Mouse (Mus musculus) forelimb bud, embryonic 11.5 days (tissue): ENCODE data around the gene Hmgxb4.
"Not testable (repeated sequence)": the region's sequence is repeated elsewhere in the genome, so short reads cannot be mapped to it uniquely, and the experiment has no call there.

Experiments
- DNase-seq: peaks from one replicate; pipeline ENCODE4 v3.0.0-alpha.2; 2012; ENCODE audit warnings: low read depth, low spot score

Hmgxb4 gene

DNA sequence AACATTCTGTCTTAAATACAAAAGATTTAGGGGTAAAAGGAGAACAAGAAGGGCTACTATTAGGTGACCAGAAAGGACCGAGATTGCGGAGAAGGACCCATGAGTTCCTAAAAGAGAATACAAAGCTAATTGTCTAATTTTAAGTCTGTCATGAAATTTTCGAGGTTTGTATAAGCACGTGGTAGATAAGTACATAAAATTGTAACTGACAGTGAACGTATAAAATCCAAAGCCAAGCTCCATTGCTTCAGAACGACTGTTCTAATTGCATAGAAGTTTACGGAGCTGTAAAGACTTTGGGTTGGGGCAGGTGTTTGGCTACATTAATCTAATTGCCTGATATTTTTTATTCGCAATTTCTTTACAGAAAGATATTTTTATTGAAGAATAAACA, at the start of gene Hmgxb4:
Gene Hmgxb4 (plus strand): TSS at position 276 of the 394 bp plus-strand sequence.
- no peak for DNase-seq

DNA sequence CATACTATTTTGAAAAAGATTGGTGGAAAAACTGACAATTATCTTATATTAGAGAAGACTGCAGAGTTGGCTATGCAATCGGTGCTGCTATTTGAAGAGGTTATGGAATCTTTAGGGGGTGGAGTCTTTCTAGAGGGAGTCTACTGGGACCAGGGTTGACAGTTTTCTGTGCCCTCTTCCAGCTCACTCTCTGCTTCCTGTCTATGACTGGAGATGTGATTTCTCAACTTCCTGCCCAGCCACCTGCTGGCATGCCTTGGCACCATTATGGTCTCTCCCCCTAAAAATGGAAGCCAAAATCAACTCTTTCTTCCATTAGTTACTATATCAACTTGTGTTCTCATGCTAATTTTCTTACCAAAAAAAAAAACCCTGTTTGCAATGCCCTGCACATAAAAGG, 43.7 kb upstream of the Hmgxb4 start:
- DNase-seq = no peak

DNA sequence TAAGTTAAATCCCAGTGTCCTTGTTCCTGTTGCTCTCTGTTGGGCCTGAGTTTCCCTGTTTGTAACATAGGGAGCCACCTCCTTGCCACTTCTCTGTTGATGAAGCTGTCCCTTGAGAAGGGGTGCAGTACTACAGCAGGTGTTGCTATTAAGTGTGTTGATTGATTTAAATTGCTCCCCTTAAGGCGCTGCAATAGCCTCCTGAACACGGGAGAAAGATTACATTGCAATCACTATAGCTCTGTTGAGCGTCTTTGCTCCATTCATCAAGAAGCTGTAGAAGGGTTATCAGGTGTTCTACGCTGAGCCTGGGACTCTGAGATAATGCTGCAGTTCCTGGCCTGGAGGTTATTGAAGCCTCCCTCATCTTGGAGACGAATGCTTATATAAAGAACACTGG, 29.2 kb upstream of the Hmgxb4 start:
- DNase-seq = no peak

DNA sequence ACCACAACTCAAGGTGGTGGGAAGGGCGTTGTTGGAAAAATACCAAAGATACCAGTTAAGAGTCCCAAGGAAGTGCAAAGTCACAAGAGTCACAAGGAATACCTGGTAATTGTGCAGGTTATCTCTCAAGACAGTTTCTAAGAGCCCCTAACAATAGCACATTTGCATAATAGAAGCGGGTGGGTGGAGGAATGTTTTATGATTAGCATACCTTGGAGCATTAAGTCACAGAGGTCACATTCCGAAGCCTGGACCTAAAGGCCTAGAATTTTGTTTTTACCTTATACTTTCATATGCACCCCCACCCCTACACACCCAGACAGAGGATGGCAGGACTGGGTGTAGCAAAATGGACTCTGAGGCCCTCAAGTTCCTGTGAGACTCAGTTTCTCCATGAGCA, 22.9 kb upstream of the Hmgxb4 start:
- not testable (repeated sequence) for DNase-seq

DNA sequence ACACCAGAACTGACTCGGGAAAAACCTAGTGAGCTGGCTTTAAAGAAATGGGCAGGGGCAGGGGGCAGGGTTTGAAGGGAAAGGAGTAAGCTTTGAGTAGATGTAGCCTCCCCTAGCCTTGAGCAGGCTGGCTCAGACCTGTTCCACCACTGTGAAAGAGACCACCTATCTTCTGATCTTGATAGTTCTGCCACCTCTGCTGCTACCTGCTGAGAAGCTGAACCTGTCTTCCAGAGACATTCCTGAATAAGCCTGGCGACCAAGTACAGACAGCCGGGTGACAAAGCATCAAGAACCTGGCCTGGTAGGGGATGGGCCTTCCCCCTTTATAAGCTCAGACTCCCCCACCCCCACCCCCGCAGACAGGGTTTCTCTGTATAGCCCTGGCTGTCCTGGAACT, 21.5 kb upstream of the Hmgxb4 start:
- DNase-seq = no peak

DNA sequence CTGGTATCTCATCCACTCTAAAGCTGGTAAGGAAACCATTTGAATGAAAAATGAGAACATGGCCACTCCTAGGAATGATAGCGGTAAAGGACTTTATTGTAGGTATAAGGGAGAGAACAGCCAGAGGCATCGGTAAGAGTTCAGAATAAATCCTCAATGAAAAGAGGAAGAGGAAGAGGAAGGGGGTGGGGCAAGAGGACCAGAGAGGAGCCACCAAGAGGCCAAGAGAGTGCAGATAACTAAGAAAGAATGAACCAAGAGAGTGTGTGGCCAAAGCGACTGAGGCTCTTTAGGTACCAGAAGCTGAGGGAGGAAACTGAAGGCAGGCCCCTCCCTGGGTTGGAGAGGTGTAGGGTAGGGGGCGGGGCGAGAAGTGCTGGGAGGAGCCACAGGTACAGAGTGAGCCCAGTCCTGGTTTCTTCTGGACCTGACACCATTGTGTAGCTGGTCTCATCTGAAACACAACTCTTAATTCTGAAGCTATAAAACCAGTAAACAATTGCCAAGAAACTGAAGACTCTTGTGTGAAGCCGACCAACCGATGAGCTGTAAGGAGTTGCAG, 20.8 kb upstream of the Hmgxb4 start:
- no peak for DNase-seq

DNA sequence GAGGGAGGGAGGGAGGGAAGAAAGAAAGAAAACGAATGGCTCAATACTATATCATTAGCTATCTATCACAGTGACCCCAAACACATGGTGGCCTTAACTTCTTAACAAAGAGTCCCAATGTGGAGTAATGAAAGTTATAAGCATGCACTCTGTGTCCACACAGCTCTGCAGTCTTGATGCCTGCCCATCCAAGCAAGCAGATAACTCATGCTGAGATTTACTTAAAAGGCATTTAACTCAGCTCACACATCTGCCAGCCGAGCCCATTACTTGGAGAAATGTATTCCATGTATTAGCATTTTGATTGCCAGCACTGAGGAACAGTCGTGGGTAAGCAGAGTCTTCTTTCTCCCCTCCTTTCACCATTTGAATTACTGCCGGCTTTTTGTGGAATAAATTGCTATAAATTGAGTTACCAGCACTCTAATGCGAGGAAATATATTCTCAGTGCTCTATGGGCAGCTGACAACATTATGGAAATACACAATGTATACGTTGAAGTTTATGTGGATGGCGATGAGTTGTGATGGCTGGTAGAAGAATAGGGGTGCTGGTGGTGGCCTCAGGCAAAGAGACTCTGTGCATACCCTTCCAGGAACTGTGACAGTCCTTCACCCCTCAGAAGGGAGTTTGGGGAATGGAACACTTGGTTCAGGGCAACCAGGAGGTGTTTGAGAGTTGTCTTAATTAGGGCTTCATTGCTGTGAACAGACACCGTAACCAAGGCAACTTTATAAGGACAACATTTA, 19.9 kb upstream of the Hmgxb4 start:
- DNase-seq = no peak

DNA sequence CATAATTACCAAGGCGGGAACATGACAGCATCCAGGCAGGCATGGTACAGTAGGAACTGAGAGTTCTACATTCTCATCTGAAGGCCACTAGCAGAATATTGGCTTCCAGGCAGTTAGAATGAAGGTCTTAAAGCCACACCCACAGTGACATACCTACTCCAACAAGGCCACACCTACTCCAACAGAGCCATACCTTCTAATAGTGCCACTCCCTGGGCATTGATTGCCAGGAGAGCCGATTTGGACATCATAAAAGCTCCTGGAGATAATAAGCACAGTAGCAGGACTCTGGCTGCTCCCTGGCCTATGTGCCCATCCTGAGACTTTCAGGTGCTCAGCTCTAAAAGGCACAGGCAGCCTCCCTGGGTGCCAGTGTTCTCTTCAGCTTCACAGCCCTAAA, 19.3 kb upstream of the Hmgxb4 start:
- no peak for DNase-seq

DNA sequence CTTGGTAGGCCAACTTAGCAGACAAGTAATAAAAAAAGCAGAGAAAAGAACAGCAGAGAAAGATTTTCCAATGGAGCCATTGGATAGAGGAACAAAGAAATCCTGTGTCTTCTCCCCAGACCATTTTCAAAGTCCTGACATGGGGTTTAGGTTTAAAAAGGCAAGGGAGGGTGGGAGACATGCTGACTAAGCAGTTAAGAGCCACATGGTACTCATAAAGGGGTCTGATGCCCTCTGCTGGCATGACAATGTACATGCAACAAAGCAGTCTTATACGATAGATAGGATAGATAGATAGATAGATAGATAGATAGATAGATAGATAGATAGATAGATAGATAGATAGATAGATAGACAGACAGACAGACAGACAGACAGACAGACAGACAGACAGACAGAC, 15.7 kb upstream of the Hmgxb4 start:
- peak; percentile 28 for DNase-seq

DNA sequence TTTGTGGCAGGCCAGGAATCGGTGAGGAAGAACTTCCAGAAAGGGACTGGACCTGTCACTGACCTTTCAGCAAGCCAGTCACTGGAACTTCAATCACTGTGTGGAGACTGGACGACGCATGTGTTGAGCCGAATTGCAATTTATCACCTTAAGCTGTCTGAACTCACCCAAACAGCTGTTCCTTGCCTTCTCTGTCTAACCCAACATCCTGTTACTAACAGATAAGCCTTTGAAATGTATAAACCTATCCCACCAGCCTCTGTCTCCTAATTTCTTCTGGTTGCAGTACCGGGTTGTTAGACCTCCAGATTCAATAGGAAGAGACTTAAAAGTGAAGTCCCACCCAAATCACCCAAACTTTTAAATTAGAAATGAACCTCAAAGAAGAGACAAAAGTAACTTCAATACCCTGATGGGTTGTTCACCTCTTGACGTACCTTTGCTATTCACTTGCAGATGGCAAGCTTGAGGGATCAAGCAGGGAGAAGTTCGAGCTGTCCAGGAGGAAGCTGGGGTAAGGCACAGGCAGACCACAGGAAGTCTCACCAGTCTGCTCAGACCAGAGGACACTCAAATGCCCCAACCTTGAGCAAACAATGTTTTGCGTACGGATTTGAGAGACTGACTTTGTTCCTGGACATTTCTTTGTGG, 13.0 kb upstream of the Hmgxb4 start:
- DNase-seq = no peak

DNA sequence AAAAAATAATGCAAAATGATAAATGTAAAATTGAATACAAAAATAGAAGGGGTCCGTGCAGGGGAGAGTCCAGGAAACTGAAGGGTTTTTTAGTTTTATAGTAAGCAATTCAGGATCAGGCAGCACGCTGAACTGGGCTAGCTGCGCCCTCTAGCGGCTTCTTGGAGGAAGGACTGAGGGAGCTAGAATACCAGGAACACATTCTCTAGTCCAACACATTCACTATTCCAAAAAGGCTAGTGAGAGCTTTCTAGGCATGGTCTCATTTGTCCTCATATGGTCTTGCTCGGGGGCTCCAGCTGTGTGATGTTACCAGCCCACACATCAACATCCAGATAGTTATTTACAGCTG, 12.5 kb upstream of the Hmgxb4 start:
- peak; percentile 61 for DNase-seq

DNA sequence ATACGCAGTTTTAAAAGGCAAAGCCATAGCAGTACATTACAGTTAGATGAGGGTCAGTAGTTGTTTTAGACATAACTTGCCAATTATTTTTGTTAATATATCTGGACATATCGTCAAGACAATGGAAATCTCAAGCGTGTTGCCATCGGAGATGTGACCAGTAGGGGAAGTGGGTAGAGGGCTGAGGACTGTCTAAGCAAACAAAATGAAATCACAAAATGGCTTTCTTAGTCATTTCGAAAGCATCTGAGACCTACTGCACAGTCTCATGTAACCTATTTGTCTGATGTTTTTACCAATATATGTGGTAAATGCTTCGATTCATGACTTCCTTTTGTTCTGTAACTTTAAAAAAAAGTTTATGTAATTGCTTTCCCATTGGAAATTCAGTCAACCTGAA, 11.3 kb upstream of the Hmgxb4 start:
- DNase-seq = no peak

DNA sequence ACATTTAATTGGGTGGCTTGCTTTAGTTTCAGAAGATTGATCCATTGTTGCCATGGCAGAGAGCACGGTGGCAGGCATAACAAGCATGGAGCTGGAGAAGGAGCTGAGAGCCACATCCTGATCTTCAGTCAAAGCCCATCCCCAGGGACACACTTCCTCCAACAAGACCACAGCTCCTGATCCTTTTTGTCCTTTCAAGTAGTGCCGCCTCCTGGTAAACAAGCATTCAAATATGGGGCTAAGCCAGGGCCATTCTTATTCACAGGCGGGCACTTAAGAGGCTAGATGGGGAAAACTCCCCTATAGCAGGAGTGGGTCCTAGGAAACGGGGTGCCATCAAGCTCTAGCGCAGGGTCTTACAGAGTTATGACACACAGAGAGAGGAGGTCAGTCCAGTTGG, 5.7 kb upstream of the Hmgxb4 start:
- DNase-seq = no peak

DNA sequence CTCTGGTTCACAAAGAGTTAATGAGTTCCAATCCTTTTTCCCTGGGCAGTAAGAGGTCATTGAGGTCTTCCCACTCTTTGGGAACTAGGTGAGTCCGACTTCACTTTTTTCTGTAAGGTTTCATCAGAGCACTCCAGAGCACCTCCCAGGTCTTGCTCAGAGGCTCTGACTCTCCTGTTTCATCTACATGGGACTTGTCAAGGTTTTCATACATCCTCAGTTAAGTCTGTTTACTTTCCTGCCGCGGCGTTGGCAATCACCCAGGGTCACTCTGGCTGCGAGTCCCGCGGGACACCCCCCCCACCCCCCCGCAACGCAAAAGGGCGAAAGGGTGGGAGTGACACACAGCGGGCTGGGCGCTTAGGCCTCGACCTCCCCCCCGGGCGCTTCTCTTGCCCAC, 3.1 kb upstream of the Hmgxb4 start:
- DNase-seq = no peak

DNA sequence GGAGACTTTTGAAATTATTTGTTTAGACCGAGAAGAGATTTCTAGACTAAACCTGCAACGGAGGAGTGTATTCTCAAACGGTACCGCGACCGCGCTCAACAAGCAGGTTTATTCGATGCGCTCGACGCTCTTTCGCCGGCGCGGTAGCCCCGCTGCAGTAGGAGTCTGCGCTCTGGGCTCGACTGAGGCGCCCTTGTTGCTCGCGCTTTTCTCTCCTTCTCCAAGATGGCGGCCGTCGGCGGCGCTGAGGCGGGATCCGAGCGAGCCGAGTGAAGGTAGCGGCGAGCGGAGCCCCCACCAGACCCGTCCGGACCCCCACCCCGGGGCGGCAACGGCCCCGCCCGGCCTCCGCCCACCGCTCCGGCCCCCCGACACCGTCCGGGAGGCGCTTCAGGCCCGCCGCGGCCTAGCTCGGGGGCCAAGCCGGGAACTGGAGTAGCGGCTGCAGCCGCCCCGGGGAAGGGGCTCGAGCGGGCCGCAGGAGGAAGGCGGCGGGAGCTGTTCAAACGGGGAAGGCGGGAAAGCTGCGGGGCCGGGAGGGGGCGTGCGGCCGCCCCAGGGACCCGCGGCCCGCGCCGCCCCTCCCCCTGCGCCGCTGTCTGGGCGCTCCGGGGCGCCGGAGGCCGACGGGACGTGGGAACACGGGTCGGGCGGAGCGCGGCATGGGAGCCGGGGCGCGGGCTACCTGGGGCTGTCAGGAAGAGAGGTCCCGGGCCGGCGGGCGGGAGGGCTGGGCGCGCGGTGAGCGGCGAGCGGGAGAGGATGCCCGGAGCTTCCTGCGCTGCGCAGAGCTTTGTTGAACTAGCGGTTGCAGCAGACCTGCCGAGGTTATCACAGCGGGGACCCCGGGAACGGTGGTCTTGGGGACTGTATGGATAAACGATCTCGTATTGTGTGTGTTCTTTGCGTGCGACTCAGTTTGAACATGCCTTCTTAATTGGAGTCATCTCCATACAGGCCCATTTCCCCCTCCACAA, 607 bp downstream of the Hmgxb4 start:
- DNase-seq = peak; percentile 89

DNA sequence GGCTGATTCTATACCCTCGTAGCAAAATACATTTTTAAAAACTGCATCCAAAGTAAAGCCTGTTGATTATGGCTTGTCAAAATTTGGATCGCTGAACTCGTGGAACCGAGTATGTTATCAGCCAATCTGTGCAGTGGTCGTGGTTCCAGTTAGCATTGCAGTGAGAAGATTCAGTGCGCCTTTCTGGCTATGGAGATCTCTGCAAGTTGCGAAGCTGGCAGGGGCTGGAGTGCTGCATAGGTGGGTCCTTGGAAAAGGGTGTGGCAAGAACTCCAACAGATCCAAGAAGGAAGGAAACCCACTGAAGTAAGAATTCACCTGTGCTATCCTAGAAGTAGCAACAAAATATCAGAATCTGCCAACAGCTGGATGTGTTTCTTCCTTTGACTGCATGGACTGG, 1.4 kb downstream of the Hmgxb4 start:
- no peak for DNase-seq

DNA sequence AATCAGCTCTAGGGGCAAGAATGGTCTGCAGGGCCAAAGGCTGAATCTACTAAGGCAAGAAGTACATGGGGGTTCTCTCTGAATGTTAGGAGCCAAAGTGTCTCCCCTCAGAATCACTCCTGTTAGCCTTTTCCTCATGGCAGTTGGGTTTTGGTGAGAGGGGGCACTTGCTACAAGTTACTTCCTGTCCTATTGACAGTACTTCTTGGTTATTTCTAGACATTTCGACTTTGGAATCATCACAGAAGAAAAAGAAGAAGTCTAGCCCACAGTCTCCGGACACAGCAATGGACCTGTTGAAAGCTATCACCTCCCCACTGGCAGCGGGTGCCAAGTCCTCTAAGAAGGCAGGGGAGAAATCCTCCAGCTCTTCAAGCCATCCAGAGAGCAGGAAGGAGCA, 7.3 kb downstream of the Hmgxb4 start:
- no peak for DNase-seq

DNA sequence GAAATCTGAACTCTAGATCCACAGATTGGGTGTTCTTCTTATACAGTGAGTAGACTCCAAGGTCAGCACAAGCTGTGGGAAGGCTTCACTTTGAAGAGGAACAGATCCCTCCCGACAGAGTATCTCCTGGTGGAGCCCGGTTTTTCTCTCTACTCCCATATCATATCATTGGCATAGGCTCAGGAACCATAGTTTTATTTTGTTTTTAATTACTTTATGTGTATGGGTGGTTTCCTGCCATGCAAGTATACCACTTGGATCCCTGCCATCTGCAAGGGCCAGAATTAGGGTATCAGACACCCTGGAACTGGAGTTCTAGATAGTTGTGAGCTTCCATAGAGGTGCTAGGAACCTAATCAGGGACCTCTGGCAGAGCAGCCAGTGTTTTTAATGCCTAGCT, 15.7 kb downstream of the Hmgxb4 start:
- no peak for DNase-seq

DNA sequence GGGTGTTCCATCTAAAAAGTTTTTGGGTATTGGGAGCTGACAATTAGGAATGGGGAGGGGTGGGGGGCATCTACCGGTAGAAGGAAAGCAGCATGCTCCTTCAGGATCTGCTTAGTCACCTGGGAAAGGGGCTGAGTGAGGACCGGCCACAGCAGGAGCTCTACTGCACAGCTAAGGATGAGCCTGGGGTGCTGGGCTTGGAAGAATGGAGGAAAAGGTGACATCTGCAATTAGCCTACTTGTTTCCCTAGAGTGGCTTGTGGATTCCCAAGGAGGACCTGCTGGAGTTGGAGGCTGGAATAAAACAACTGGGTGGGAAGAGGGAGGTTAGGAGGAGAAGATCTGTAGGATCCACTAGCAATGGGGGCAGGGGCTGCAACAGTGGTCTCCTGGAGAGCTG, 20.4 kb downstream of the Hmgxb4 start:
- no peak for DNase-seq

DNA sequence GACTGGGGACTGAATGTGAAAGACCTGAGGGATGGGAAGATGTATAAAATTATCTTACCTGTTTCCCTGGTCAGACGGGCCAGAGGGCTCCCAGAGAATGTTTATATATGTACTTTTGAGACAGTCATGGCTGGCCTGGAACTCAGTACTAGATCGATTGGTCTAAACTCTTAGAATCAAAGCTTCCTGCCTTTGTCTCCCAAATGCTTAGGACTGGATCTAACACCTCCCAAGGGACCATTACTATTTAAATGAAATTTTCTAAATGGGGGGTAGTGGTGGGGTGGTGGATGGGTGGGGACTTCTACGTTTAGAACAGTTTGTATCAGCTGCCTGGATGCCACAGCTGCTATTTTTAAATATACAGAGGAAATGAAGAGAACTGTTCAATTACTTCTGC, 20.8 kb downstream of the Hmgxb4 start:
- DNase-seq = no peak

DNA sequence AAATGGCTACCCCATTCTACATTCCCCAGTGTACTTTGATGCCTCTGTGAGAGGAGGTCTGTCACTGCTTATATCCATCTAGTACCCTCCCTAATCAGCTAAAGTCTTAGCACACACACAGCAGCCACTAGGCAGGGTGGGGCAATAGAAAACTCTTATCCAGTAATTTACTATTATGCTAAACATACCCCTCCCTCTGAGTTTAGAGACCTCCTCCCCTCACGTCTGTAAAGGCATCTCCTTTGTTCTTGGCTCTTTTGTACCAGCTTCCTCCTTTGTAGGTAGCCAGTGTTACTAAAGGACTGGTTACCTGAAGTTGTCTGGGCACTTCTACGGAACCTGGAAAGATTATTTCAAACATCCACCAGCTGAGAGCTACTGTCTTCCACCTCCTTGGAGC, 22.8 kb downstream of the Hmgxb4 start:
- no peak for DNase-seq

DNA sequence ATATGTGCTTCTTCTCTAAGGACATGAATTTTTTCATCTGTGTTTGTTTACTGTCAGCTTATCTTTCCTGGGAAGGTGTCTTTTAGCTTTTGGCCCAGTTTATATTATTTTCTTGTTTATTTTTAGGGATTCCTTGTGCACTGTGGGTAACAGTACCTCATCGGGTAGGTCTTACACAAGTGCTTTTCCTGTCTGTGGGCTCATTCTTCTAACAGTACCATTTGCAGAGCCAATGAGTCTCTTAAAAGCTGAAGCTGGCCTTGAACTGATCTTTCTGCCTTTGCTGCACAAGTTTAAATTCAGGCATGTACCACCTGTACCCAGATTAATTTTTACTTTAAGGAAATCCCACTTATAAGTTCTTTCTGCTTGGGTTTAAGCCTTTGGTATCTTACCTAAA, 23.3 kb downstream of the Hmgxb4 start:
- no peak for DNase-seq
